Mouse (Mus musculus) cortical plate, adult 2 months (tissue): ENCODE measurements at regions not wholly inside any gene's neighbourhood (a gene's known extent, or its start where the extent isn't known, plus 50 kb on each side); places are given as distances from the start of the nearest gene placed in this dataset.

Source experiments
- CTCF ChIP-seq: fragments of 200-500 bp; IDR thresholded peaks from 2 replicates; pipeline ENCODE4 v1.5.1; 2011; ENCODE audit warnings: mild to moderate bottlenecking, control low read depth, low read length; ENCODE audit not compliant: insufficient read depth; ENCODE audit errors: extremely low read depth
- POLR2A ChIP-seq: fragments of 200-500 bp; IDR thresholded peaks from 2 replicates; pipeline ENCODE4 v1.6.1; 2011; ENCODE audit warnings: mild to moderate bottlenecking, low read length, control low read depth; ENCODE audit not compliant: insufficient read depth; ENCODE audit errors: extremely low read depth

GRCm38 (mm10) chr6:70713665-70714064, 78.4 kb downstream of the Rpia start:
- TF ChIP-seq CTCF (no peak), POLR2A (no peak)
